Mouse (Mus musculus) forebrain, embryonic 14.5 days (tissue): ENCODE data around the gene Stx18. TPM values are rescaled to one million over a fixed set of nuclear protein-coding genes. Genes with fewer than 3 reads are reported as not detected.

ENCODE experiments used
- ATAC-seq: fragments of 200-750 bp; cut with Nextera tagmentation; 2 replicates; pipeline ENCODE4 v1.8.0; 2017; ENCODE audit warnings: mild to moderate bottlenecking, moderate library complexity
- DNase-seq: peaks from one replicate; pipeline ENCODE4 v3.0.0-alpha.2; 2015; ENCODE audit warnings: low spot score
- H3K27ac ChIP-seq: fragments of 300-500 bp; sonication (generic); 2 replicates; pipeline ENCODE4 v1.5.1; 2014; ENCODE audit warnings: low read depth, mild to moderate bottlenecking, control low read depth, low read length, moderate library complexity
- H3K27me3 ChIP-seq: fragments of 300-500 bp; sonication (generic); replicated peaks from 2 replicates; pipeline ENCODE4 v1.6.1; 2014; ENCODE audit warnings: low read length, control low read depth, mixed read lengths; ENCODE audit not compliant: control insufficient read depth, insufficient read depth
- H3K36me3 ChIP-seq: fragments of 300-500 bp; sonication (generic); 2 replicates; pipeline ENCODE4 v1.6.1; 2014; ENCODE audit warnings: low read length, control low read depth; ENCODE audit not compliant: control insufficient read depth, insufficient read depth
- H3K4me1 ChIP-seq: fragments of 300-500 bp; sonication (generic); 2 replicates; pipeline ENCODE4 v1.6.1; 2014; ENCODE audit warnings: antibody characterized with exemption, low read length, control low read depth; ENCODE audit not compliant: control insufficient read depth, insufficient read depth
- H3K4me2 ChIP-seq: fragments of 300-500 bp; sonication (generic); 2 replicates; pipeline ENCODE4 v1.6.1; 2014; ENCODE audit warnings: mild to moderate bottlenecking, control low read depth, low read length
- H3K4me3 ChIP-seq: fragments of 300-500 bp; sonication (generic); 2 replicates; pipeline ENCODE4 v1.5.1; 2014; ENCODE audit warnings: low read depth, low read length, control low read depth
- H3K9ac ChIP-seq: fragments of 300-500 bp; sonication (generic); 2 replicates; pipeline ENCODE4 v1.6.1; 2014; ENCODE audit warnings: mild to moderate bottlenecking, low read length, control low read depth, moderate library complexity
- H3K9me3 ChIP-seq: fragments of 300-500 bp; sonication (generic); replicated peaks from 2 replicates; pipeline ENCODE4 v1.6.1; 2016; ENCODE audit warnings: low read length, control low read depth, mixed read lengths; ENCODE audit not compliant: control insufficient read depth
- WGBS: fragments of 180-500 bp; shearing (Covaris S2); extraction: QIAGEN DNeasy Blood & Tissue Kit; methylation state at CpG from one replicate; pipeline ENCODE4 v1.1.7; 2014; 5-methylcytosine and 5-hydroxymethylcytosine counted together
- polyA plus RNA-seq: library from polyadenylated mRNA; unstranded; fragments of >200 nt; fragmentation: Nextera tagmentation; extraction: Ambion mirVana; gene quantifications from 2 replicates; pipeline ENCODE4 v1.2.1, GENCODE M21; 2014

The Stx18 gene
- polyA plus RNA-seq, 1 experiment from 2014 or later = 39.6 TPM

- no peak overlapping the region for H3K9ac ChIP-seq
- no peak for DNase-seq
- no peak for ATAC-seq
- no peak overlapping the region for H3K27ac ChIP-seq
- no peaks in the 10 kb centered on the region for H3K27me3 ChIP-seq
- 93% methylated on average over 2 of the region's 2 CpGs for WGBS
- no peaks in the 10 kb centered on the region for H3K9me3 ChIP-seq
- peaks cover 13% of the 10 kb centered on the region; the same call in 1 of the 2 replicates for H3K36me3 ChIP-seq
- H3K4me2 ChIP-seq = no peak overlapping the region
- H3K4me1 ChIP-seq = no peaks in the 10 kb centered on the region
- no peak overlapping the region for H3K4me3 ChIP-seq
These were observed 90.8 kb downstream of the Stx18 start for GRCm38 (mm10) chr5:38129339-38129738.

- DNase-seq = no peak
- no peaks in the 10 kb centered on the region for H3K9me3 ChIP-seq
- H3K27ac ChIP-seq = no peak overlapping the region
- no peaks in the 10 kb centered on the region for H3K27me3 ChIP-seq
- H3K9ac ChIP-seq = no peak overlapping the region
- H3K4me2 ChIP-seq = no peak overlapping the region
- ATAC-seq = no peak
- no peaks in the 10 kb centered on the region for H3K4me1 ChIP-seq
- WGBS = 94% methylated on average over 9 of the region's 9 CpGs
- peaks cover 68% of the 10 kb centered on the region for H3K36me3 ChIP-seq
- no peak overlapping the region for H3K4me3 ChIP-seq
These were observed 97.7 kb downstream of the Stx18 start for GRCm38 (mm10) chr5:38136247-38136646.

- H3K9me3 ChIP-seq = no peaks in the 10 kb centered on the region
- H3K27me3 ChIP-seq = no peaks in the 10 kb centered on the region
- H3K27ac ChIP-seq = no peak overlapping the region
- WGBS = 87% methylated on average over 9 of the region's 9 CpGs
- no peak overlapping the region for H3K9ac ChIP-seq
- H3K4me1 ChIP-seq = no peaks in the 10 kb centered on the region
- DNase-seq = no peak
- ATAC-seq = peak; percentile 8; the same call in 1 of the 2 replicates
- H3K4me2 ChIP-seq = no peak overlapping the region
- H3K4me3 ChIP-seq = no peak overlapping the region
- peaks cover 77% of the 10 kb centered on the region for H3K36me3 ChIP-seq
These were observed 98.6 kb downstream of the Stx18 start for GRCm38 (mm10) chr5:38137163-38137562.

- no peaks in the 10 kb centered on the region for H3K27me3 ChIP-seq
- 93% methylated on average over 6 of the region's 6 CpGs for WGBS
- H3K9me3 ChIP-seq = no peaks in the 10 kb centered on the region
- no peak overlapping the region for H3K4me3 ChIP-seq
- DNase-seq (no peak), ATAC-seq (0 out of 2 replicates have a peak, but pooled peaks have one; percentile 6)
- H3K9ac ChIP-seq = no peak overlapping the region
- peaks cover 99% of the 10 kb centered on the region for H3K36me3 ChIP-seq
- H3K4me1 ChIP-seq = no peaks in the 10 kb centered on the region
- no peak overlapping the region for H3K27ac ChIP-seq
- no peak overlapping the region for H3K4me2 ChIP-seq
These were observed 102.4 kb downstream of the Stx18 start for GRCm38 (mm10) chr5:38140893-38141292.

GRCm38 (mm10) chr5:38146524-38146923 is 108.0 kb downstream of the Stx18 start:
- ATAC-seq (no peak), DNase-seq (no peak)
- no peaks in the 10 kb centered on the region for H3K27me3 ChIP-seq
- no peak overlapping the region for H3K9ac ChIP-seq
- WGBS = 92% methylated on average over 6 of the region's 6 CpGs
- no peak overlapping the region for H3K4me3 ChIP-seq
- H3K27ac ChIP-seq = no peak overlapping the region
- H3K9me3 ChIP-seq = no peaks in the 10 kb centered on the region
- peaks cover 93% of the 10 kb centered on the region for H3K36me3 ChIP-seq
- no peak overlapping the region for H3K4me2 ChIP-seq
- H3K4me1 ChIP-seq = peaks cover 1% of the 10 kb centered on the region; the same call in 1 of the 2 replicates

GRCm38 (mm10) chr5:38151264-38151663 is 112.7 kb downstream of the Stx18 start:
- Histone ChIP-seq H3K27me3 (no peaks in the 10 kb centered on the region), H3K36me3 (peaks cover 95% of the 10 kb centered on the region), H3K4me3 (no peak overlapping the region), H3K27ac (no peak overlapping the region), H3K9me3 (no peaks in the 10 kb centered on the region), H3K9ac (no peak overlapping the region; the same call in 1 of the 2 replicates), H3K4me1 (peaks cover 38% of the 10 kb centered on the region), H3K4me2 (peak overlapping the region; percentile 24; the same call in 1 of the 2 replicates)
- WGBS = 54% methylated on average over 3 of the region's 3 CpGs
- ATAC-seq (peak; percentile 21; the same call in 1 of the 2 replicates), DNase-seq (peak; percentile 35)

GRCm38 (mm10) chr5:38152201-38153108 is 113.9 kb downstream of the Stx18 start:
- WGBS = 82% methylated on average over 10 of the region's 10 CpGs
- DNase-seq (peak; percentile 30), ATAC-seq (peak; percentile 35)
- H3K4me1 ChIP-seq = peaks cover 49% of the 10 kb centered on the region
- H3K9me3 ChIP-seq = no peaks in the 10 kb centered on the region
- H3K27ac ChIP-seq = no peak overlapping the region
- H3K36me3 ChIP-seq = peaks cover 96% of the 10 kb centered on the region
- H3K4me3 ChIP-seq = no peak overlapping the region
- no peak overlapping the region; the same call in 1 of the 2 replicates for H3K9ac ChIP-seq
- no peaks in the 10 kb centered on the region for H3K27me3 ChIP-seq
- H3K4me2 ChIP-seq = peak overlapping the region; percentile 24

- Histone ChIP-seq H3K9ac (no peak overlapping the region), H3K27me3 (no peaks in the 10 kb centered on the region), H3K9me3 (no peaks in the 10 kb centered on the region), H3K27ac (no peak overlapping the region), H3K4me3 (no peak overlapping the region), H3K4me1 (peaks cover 50% of the 10 kb centered on the region), H3K36me3 (peaks cover 89% of the 10 kb centered on the region), H3K4me2 (peak overlapping the region; percentile 24)
- DNase-seq (no peak), ATAC-seq (no peak)
- WGBS = 89% methylated on average over 5 of the region's 5 CpGs
These were observed 115.1 kb downstream of the Stx18 start for GRCm38 (mm10) chr5:38153636-38154035.

GRCm38 (mm10) chr5:38157481-38158020 is 119.0 kb downstream of the Stx18 start:
- Histone ChIP-seq H3K4me3 (peak overlapping the region; percentile 90), H3K36me3 (peaks cover 52% of the 10 kb centered on the region), H3K9ac (peak overlapping the region; percentile 100), H3K27me3 (no peaks in the 10 kb centered on the region), H3K4me1 (peaks cover 43% of the 10 kb centered on the region), H3K27ac (peak overlapping the region; percentile 94), H3K4me2 (peak overlapping the region; percentile 85), H3K9me3 (no peaks in the 10 kb centered on the region)
- peak; percentile 21 for DNase-seq
- WGBS = 47% methylated on average over 9 of the region's 9 CpGs
- no peak for ATAC-seq
